Mouse (Mus musculus): ENCODE results near the gene Gm20422.

GRCm38 (mm10) chr8:69713516-69713915 lies 61.2 kb downstream of the Gm20422 start:
- TF ChIP-seq CTCF (IDR thresholded peaks at IDR 0.05) (no peak), POLR2A (IDR thresholded peaks at IDR 0.05; ENCODE audit: insufficient read depth, low read depth, low read length) (no peak)
